Mouse (Mus musculus): ENCODE measurements around the gene Gp9. TPM values are rescaled to one million over a fixed set of nuclear protein-coding genes. Genes with fewer than 3 reads are reported as not detected.

Gene Gp9
- total and polyA plus RNA-seq, 2 experiments from 2014 or later: 0.18 to 0.33 TPM

DNA sequence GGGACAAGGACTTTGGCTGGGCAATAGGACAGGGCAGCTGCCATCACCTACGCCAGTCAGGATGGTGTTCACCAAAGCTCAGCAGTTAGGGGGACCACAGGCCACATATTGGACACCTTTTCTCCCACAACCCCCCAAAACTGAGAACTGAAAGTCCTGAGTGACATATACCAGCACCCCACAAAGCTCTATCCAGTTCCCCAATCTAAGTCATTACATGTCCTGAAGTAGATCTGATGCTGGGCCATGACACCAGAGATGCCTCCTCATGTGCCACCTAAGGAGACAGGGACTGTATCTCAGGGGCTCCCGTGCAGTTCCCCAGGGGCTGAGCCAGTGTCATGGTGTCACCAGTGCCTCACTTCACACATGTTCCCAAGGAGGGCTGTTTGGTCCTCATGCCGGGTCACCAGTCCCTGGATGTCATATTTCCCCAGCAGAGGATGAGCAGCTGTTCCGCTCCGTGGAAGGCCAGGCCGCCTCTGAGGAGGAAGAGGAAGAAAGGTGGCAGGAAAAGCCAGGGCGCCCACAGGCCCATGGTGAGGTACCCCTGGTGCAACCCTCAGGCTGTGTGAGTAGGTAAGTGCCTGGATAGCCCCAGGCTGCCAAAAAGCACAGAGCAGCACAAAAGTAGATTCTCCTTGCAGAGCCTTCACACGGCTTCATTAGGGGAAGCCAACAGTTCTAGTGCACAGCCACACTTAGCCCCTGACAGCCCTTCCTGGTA, 27.5 kb upstream of the Gp9 start:
- H3K9me3 ChIP-seq (ENCODE audit: low read length): no peaks in the 10 kb centered on the region
- no peak overlapping the region for H3K27ac ChIP-seq (ENCODE audit: low read depth, low read length)
- H3K4me3 ChIP-seq (ENCODE audit: low read depth, low read length): no peak overlapping the region
- no peak overlapping the region for H3K4me2 ChIP-seq (ENCODE audit: low read depth)
- no peak for DNase-seq
- no peak for TF ChIP-seq CTCF (IDR thresholded peaks at IDR 0.05; ENCODE audit: low read depth)
- H3K9ac ChIP-seq: no peak overlapping the region
- H3K4me1 ChIP-seq (ENCODE audit: insufficient read depth): no peaks in the 10 kb centered on the region
- no peak for ATAC-seq
- no peaks in the 10 kb centered on the region for H3K27me3 ChIP-seq (ENCODE audit: insufficient read depth, low read length)
- no peaks in the 10 kb centered on the region for H3K36me3 ChIP-seq (ENCODE audit: insufficient read depth)
- 92% methylated on average over 8 of the region's 8 CpGs for WGBS

DNA sequence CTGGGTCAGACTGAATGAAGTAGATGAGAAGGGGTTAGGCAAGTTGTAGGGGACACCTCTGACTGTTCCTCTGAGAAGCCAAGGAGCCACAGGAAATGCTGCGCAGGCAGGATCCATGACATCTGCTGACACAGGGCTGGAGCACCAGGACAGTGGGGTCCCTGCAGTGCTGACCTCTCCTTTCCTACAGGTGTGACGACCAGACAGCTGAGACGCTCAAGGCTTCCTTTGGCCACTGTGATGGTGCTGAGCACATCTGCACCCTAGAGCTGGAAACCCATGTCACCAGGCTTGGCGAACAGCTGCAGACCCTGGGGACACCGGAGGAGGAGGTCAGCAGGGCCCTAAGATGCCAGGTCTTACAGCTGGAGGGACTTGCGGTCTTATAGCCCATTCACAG, 26.3 kb upstream of the Gp9 start:
- no peaks in the 10 kb centered on the region for H3K27me3 ChIP-seq (ENCODE audit: insufficient read depth, low read length)
- H3K9ac ChIP-seq: no peak overlapping the region
- no peak overlapping the region for H3K4me3 ChIP-seq (ENCODE audit: low read depth, low read length)
- no peak for ATAC-seq
- no peak overlapping the region for H3K27ac ChIP-seq (ENCODE audit: low read depth, low read length)
- DNase-seq: no peak
- WGBS: 93% methylated on average over 6 of the region's 6 CpGs
- no peak overlapping the region for H3K4me2 ChIP-seq (ENCODE audit: low read depth)
- H3K9me3 ChIP-seq (ENCODE audit: low read length): no peaks in the 10 kb centered on the region
- H3K36me3 ChIP-seq (ENCODE audit: insufficient read depth): no peaks in the 10 kb centered on the region
- TF ChIP-seq CTCF (IDR thresholded peaks at IDR 0.05; ENCODE audit: low read depth): no peak
- no peaks in the 10 kb centered on the region for H3K4me1 ChIP-seq (ENCODE audit: insufficient read depth)

DNA sequence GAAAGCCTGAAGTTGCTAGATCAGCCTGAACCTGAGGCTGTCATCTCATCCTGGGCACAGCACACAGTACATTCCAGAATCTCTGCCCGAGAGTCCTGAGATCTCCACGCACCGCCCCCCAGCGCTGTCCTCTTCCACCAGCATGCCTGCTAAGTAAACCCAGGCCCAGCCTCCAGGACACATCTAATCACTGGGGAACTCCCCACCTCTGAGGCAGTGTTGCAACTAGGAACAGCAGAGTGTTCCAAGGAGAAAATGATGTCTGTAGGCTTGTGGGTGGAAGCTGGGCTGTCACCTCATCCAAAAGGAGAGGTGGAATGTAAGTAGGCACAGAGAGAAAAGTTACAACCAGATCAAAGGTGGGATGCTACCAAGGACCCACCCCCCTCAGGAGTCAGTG, 22.7 kb upstream of the Gp9 start:
- H3K27ac ChIP-seq (ENCODE audit: low read depth, low read length): no peak overlapping the region
- no peak for DNase-seq
- H3K4me2 ChIP-seq (ENCODE audit: low read depth): no peak overlapping the region
- H3K9me3 ChIP-seq (ENCODE audit: low read length): no peaks in the 10 kb centered on the region
- H3K4me1 ChIP-seq (ENCODE audit: insufficient read depth): no peaks in the 10 kb centered on the region
- no peak for ATAC-seq
- TF ChIP-seq CTCF (IDR thresholded peaks at IDR 0.05; ENCODE audit: low read depth): no peak
- 94% methylated on average over 4 of the region's 4 CpGs for WGBS
- H3K9ac ChIP-seq: no peak overlapping the region
- no peaks in the 10 kb centered on the region for H3K27me3 ChIP-seq (ENCODE audit: insufficient read depth, low read length)
- H3K4me3 ChIP-seq (ENCODE audit: low read depth, low read length): no peak overlapping the region
- no peaks in the 10 kb centered on the region for H3K36me3 ChIP-seq (ENCODE audit: insufficient read depth)

DNA sequence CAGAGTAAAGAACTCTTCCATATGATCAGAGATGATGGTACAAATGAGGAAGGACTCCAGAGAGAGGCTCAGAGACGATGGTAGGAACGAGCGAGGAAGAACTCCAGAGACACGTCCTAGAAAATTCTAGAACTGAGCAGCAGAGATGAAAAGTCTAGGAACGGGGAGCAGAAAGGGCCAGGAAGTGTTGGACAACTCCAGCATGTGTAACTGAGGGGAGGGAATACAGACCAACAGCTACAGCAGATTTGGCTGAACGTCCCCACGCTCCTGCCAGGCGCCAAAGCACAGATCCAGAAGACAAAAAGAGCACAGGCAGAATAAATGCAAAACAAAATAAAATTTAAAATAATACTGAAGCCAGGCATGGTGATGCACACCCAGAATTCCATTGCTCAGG, 21.0 kb upstream of the Gp9 start:
- ATAC-seq (no peak), DNase-seq (no peak)
- TF ChIP-seq CTCF (IDR thresholded peaks at IDR 0.05; ENCODE audit: low read depth): no peak
- H3K36me3 ChIP-seq (ENCODE audit: insufficient read depth): no peaks in the 10 kb centered on the region
- H3K27me3 ChIP-seq (ENCODE audit: insufficient read depth, low read length): no peaks in the 10 kb centered on the region
- 86% methylated on average over 8 of the region's 8 CpGs for WGBS
- H3K9ac ChIP-seq: no peak overlapping the region
- H3K4me1 ChIP-seq (ENCODE audit: insufficient read depth): no peaks in the 10 kb centered on the region
- H3K4me3 ChIP-seq (ENCODE audit: low read depth, low read length): no peak overlapping the region
- no peaks in the 10 kb centered on the region for H3K9me3 ChIP-seq (ENCODE audit: low read length)
- H3K4me2 ChIP-seq (ENCODE audit: low read depth): no peak overlapping the region
- H3K27ac ChIP-seq (ENCODE audit: low read depth, low read length): no peak overlapping the region

DNA sequence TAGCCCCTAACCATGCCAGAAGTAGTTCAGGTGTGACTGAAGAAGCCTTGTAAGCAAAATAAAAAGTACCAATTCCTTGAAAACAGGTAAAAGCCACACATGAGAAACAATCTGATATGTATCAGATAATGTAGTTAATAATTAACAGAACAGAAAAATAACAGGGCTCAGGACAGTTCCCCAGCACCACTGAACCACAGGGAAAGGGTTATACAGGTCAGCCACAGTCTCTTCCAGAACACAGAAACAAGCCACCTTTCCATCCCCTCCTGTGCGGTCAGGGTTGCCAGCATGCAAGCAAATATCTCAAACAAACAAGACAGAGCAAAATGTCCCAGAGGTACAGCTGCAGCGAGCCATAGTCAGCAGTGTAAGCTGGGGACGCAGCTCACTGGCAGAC, 18.5 kb upstream of the Gp9 start:
- no peak for ATAC-seq
- H3K36me3 ChIP-seq (ENCODE audit: insufficient read depth): no peaks in the 10 kb centered on the region
- H3K9me3 ChIP-seq (ENCODE audit: low read length): no peaks in the 10 kb centered on the region

DNA sequence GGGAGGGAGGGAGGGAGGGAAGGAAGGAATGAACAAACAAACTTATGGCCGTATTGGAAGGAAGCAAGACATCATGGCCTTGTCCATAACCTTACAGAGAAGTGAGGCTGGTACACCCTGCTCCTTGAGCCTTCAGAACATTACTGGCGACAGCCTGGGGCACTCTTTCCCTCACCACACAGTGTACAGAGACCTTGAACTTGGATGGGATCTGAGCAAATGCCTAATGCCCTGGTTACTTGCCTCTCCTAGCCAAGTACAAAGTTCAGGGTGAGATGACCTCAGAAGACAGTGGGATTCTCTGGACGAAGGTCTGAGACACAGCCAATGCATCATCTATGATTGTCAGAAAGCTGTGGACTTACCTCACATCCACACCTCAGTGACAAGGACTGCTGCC, 18.0 kb upstream of the Gp9 start:
- Histone ChIP-seq H3K27me3 (ENCODE audit: insufficient read depth, low read length) (no peaks in the 10 kb centered on the region), H3K36me3 (ENCODE audit: insufficient read depth) (no peaks in the 10 kb centered on the region), H3K9me3 (ENCODE audit: low read length) (no peaks in the 10 kb centered on the region), H3K4me2 (ENCODE audit: low read depth) (no peak overlapping the region), H3K27ac (ENCODE audit: low read depth, low read length) (no peak overlapping the region), H3K4me3 (ENCODE audit: low read depth, low read length) (no peak overlapping the region), H3K9ac (no peak overlapping the region), H3K4me1 (ENCODE audit: insufficient read depth) (no peaks in the 10 kb centered on the region)
- no peak for DNase-seq
- 86% methylated on average over 3 of the region's 3 CpGs for WGBS
- no peak for TF ChIP-seq CTCF (IDR thresholded peaks at IDR 0.05; ENCODE audit: low read depth)
- ATAC-seq: no peak

More for the DNA sequence above, 18.5 kb upstream of the Gp9 start:
- Histone ChIP-seq H3K9ac (no peak overlapping the region), H3K4me2 (ENCODE audit: low read depth) (no peak overlapping the region), H3K27me3 (ENCODE audit: insufficient read depth, low read length) (no peaks in the 10 kb centered on the region), H3K4me3 (ENCODE audit: low read depth, low read length) (no peak overlapping the region), H3K27ac (ENCODE audit: low read depth, low read length) (no peak overlapping the region), H3K4me1 (ENCODE audit: insufficient read depth) (no peaks in the 10 kb centered on the region)
- WGBS: 70% methylated on average over 3 of the region's 3 CpGs
- DNase-seq: no peak
- no peak for TF ChIP-seq CTCF (IDR thresholded peaks at IDR 0.05; ENCODE audit: low read depth)

DNA sequence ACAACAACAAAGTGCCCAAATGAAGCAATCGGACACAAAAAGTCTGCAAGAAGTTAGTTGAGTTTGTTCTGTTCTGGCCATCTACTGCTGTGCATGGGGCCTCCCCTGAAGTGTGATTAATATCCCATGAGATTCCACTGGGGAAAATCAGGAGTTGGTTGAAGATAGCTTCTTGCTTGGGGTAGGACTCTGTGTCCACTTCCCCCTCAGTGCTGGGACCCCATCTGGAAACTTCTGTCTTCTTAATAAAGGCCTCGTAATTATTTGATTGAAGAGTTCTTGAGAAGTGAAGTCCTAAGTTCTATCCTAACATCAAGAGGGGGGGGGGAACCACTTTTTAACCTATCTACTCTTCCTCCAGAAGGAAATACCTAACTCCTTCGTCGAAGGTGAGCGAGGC, 15.7 kb upstream of the Gp9 start:
- Histone ChIP-seq H3K4me1 (ENCODE audit: insufficient read depth) (no peaks in the 10 kb centered on the region), H3K36me3 (ENCODE audit: insufficient read depth) (no peaks in the 10 kb centered on the region), H3K9ac (no peak overlapping the region), H3K4me2 (ENCODE audit: low read depth) (no peak overlapping the region), H3K4me3 (ENCODE audit: low read depth, low read length) (no peak overlapping the region), H3K9me3 (ENCODE audit: low read length) (no peaks in the 10 kb centered on the region), H3K27ac (ENCODE audit: low read depth, low read length) (no peak overlapping the region), H3K27me3 (ENCODE audit: insufficient read depth, low read length) (no peaks in the 10 kb centered on the region)
- ATAC-seq: no peak
- DNase-seq: no peak
- WGBS: 87% methylated on average over 5 of the region's 5 CpGs
- TF ChIP-seq CTCF (IDR thresholded peaks at IDR 0.05; ENCODE audit: low read depth): no peak

All from forebrain, postnatal 0 days (tissue).